Mouse (Mus musculus) lung, adult 2 months (tissue): Measurements from ENCODE around the gene Mrpl38.

Experiments
- CTCF ChIP-seq: fragments of 200-500 bp; IDR thresholded peaks from 2 replicates; pipeline ENCODE4 v1.5.1; 2011; ENCODE audit warnings: mild to moderate bottlenecking, low read length, control low read depth; ENCODE audit not compliant: insufficient read depth
- POLR2A ChIP-seq: fragments of 200-500 bp; IDR thresholded peaks from 2 replicates; pipeline ENCODE4 v1.6.1; 2011; ENCODE audit warnings: low read depth, mild to moderate bottlenecking, control low read depth, low read length, borderline replicate concordance; ENCODE audit errors: extremely low read depth

DNA sequence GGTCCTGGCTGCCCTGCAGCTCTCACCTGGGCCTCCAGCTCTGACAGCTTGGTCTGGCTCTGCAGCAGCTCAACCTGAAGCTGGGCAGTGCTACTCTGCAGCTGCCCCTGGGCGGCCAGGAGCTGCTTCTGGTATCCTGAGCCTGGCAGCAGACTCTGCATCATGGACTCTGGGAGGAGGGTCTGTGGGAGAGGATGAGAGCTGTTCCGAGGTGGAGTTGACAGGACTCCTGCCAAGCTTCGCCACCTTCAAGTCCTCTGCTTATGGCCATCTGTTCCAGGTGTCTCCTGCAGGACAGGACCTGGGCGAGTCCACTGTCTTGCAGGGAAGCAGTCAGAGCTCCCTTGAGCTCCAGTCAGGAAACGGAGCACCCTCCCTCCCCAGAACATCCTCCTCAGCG is 10.7 kb upstream of the Mrpl38 start:
- TF ChIP-seq POLR2A (no peak), CTCF (no peak)
